Mouse (Mus musculus) embryonic facial prominence, embryonic 14.5 days (tissue): ENCODE results near the gene Vmn1r42. TPM values are rescaled to one million over a fixed set of nuclear protein-coding genes. Genes with fewer than 3 reads are reported as not detected.
"Not testable (repeated sequence)": the region's sequence is repeated elsewhere in the genome, so short reads cannot be mapped to it uniquely, and the experiment has no call there.

Source experiments
- ATAC-seq: fragments of 200-750 bp; cut with Nextera tagmentation; 2 replicates; pipeline ENCODE4 v1.8.0; 2017; ENCODE audit warnings: low read depth, moderate number of reproducible peaks, moderate TSS enrichment
- DNase-seq: peaks from one replicate; pipeline ENCODE4 v3.0.0-alpha.2; 2015; ENCODE audit warnings: low spot score
- H3K27ac ChIP-seq: fragments of 300-500 bp; sonication (generic); replicated peaks from 2 replicates; pipeline ENCODE4 v1.5.1; 2014; ENCODE audit warnings: low read depth, mild to moderate bottlenecking, low read length, moderate library complexity
- H3K27me3 ChIP-seq: fragments of 300-500 bp; sonication (generic); replicated peaks from 2 replicates; pipeline ENCODE4 v1.6.1; 2014; ENCODE audit warnings: low read length; ENCODE audit not compliant: control insufficient read depth, insufficient read depth
- H3K36me3 ChIP-seq: fragments of 300-500 bp; sonication (generic); 2 replicates; pipeline ENCODE4 v1.6.1; 2014; ENCODE audit warnings: low read length, mixed read lengths; ENCODE audit not compliant: control insufficient read depth, insufficient read depth
- H3K4me1 ChIP-seq: fragments of 300-500 bp; sonication (generic); 2 replicates; pipeline ENCODE4 v1.6.1; 2014; ENCODE audit warnings: antibody characterized with exemption, low read length; ENCODE audit not compliant: control insufficient read depth, insufficient read depth
- H3K4me2 ChIP-seq: fragments of 300-500 bp; sonication (generic); 2 replicates; pipeline ENCODE4 v1.6.1; 2014; ENCODE audit warnings: low read depth, mild to moderate bottlenecking, low read length, moderate library complexity, mixed read lengths
- H3K4me3 ChIP-seq: fragments of 300-500 bp; sonication (generic); 2 replicates; pipeline ENCODE4 v1.5.1; 2014; ENCODE audit warnings: low read depth, mild to moderate bottlenecking, low read length
- H3K9ac ChIP-seq: fragments of 300-500 bp; sonication (generic); 2 replicates; pipeline ENCODE4 v1.6.1; 2014; ENCODE audit warnings: low read depth, mild to moderate bottlenecking, low read length, moderate library complexity, mixed read lengths
- H3K9me3 ChIP-seq: fragments of 300-500 bp; sonication (generic); 2 replicates; pipeline ENCODE4 v1.6.1; 2016; ENCODE audit warnings: low read length; ENCODE audit not compliant: control insufficient read depth
- WGBS: fragments of 180-500 bp; shearing (Covaris S2); extraction: QIAGEN DNeasy Blood & Tissue Kit; methylation state at CpG from one replicate; pipeline ENCODE4 v1.1.7; 2014; 5-methylcytosine and 5-hydroxymethylcytosine counted together
- polyA plus RNA-seq: library from polyadenylated mRNA; unstranded; fragments of >200 nt; fragmentation: Nextera tagmentation; extraction: Ambion mirVana; gene quantifications from 2 replicates; pipeline ENCODE4 v1.2.1, GENCODE M21; 2014

Vmn1r42 gene
- polyA plus RNA-seq = not detected in 2 replicates

DNA sequence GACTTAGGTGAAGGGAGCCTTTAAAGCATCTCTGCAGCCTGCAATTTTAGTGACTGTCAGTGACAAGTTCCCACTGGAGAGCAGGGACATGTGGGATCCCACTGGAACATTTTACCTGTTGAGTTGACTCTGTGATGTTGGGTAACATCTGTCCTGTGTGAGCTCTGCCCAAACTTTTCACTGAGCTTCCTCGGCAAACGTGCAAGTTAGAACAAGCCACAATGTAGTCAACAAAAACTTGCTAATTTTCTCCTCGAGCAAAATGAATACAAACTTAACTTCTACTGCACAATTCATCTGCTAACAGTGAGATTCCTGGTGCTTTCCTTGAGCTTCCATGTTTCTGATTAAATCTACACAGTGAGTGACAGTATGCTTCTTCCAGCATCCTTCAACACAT lies at the start of gene Vmn1r42, which contains the start of gene Vmn1r43:
Gene Vmn1r42 (minus strand): TSS at position 101 of the 400 bp plus-strand sequence.
Gene Vmn1r43 (minus strand): TSS at position 101 of the 400 bp plus-strand sequence.
- not testable (repeated sequence) for H3K4me2 ChIP-seq, H3K27ac ChIP-seq, ATAC-seq, H3K36me3 ChIP-seq, H3K4me3 ChIP-seq, H3K9me3 ChIP-seq, H3K9ac ChIP-seq, DNase-seq, H3K4me1 ChIP-seq, H3K27me3 ChIP-seq
- 66% methylated on average over 3 of the region's 3 CpGs for WGBS

DNA sequence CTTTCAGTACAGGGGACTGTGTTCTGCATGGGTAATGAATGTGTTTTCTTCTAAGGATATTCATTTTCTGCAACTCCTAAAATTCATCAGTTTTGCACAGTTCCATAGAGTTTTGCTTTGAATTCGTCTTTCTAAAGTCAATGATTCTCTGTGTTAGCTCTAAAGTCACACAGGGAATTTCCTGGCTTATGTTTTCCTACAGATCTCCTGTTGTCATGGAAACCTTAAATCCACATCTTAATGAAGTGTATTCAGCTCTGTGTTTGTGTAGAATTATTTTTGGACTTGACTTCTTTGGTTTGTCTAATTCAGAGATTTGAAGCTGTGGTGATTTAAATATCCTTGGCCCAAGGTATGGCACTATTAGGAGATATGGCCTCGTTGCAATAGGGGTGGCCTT lies 7.6 kb upstream of the Vmn1r42 start:
- Histone ChIP-seq H3K9me3 (no peaks in the 10 kb centered on the region), H3K36me3 (no peaks in the 10 kb centered on the region), H3K4me2 (no peak overlapping the region), H3K4me1 (no peaks in the 10 kb centered on the region), H3K4me3 (no peak overlapping the region), H3K27ac (no peak overlapping the region), H3K27me3 (no peaks in the 10 kb centered on the region), H3K9ac (no peak overlapping the region)
- WGBS = 55% methylated on average over 2 of the region's 2 CpGs
- DNase-seq (no peak), ATAC-seq (no peak)

DNA sequence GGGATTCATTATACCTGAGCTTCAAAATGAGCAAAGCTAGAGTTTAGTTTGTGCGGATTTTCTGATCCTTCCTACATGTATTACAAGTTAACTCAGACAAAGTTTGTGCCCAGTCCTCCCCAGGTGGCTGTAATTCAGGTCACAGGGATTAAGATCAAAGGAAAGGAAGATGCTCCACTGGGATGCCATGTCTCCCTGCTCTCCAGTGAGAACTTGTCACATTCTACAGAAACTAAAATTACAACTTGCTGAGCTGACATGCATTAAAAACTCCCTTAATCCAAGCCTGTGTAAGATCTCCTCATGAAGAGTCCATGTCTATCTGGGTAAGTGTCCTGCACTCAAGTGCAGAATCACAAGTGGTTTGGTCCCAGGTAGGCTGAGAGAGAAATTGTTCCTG lies 7.1 kb upstream of the Vmn1r42 start, which contains the start of gene Vmn1r44:
Gene Vmn1r44 (plus strand): TSS at position 301 of the 400 bp plus-strand sequence.
- WGBS = 76% methylated on average over 1 of the region's 1 CpGs
- H3K4me3 ChIP-seq = no peak within 1 kb of the TSS
- H3K4me2 ChIP-seq = no peak within 1 kb of the TSS
- ATAC-seq (no peak), DNase-seq (no peak)
- H3K9ac ChIP-seq = no peak within 1 kb of the TSS
- no peaks in the 10 kb centered on the region for H3K9me3 ChIP-seq
- no peak within 1 kb of the TSS for H3K27ac ChIP-seq
- H3K36me3 ChIP-seq = no peaks in the 10 kb centered on the region
- no peaks in the 10 kb centered on the region for H3K27me3 ChIP-seq
- H3K4me1 ChIP-seq = no peaks in the 10 kb centered on the region

DNA sequence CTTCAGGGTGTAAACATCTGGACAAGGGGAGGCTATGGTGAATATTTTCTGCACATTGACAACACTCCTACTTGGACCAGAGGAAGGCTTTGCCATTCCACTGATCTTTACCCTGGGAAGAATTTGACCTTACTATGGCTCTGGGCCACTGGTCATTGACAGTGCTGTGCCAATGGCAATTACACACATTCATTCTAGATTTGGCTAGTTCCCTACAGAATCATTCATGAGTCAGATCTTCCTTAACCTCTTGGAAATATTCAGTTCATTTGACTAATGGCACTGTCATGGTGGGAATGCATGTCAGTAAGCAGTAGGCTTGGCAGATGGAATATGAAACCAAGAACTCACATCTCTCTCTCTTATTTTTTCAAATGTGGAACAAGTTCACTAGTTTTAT lies 4.7 kb upstream of the Vmn1r42 start:
- DNase-seq (no peak), ATAC-seq (no peak)
- no peak overlapping the region for H3K4me3 ChIP-seq
- H3K27me3 ChIP-seq = no peaks in the 10 kb centered on the region
- H3K9ac ChIP-seq = no peak overlapping the region
- no peaks in the 10 kb centered on the region for H3K36me3 ChIP-seq
- H3K27ac ChIP-seq = no peak overlapping the region
- H3K4me2 ChIP-seq = no peak overlapping the region
- no peaks in the 10 kb centered on the region for H3K4me1 ChIP-seq
- 0 out of 2 replicates have a peak, but pooled peaks cover 3% of the 10 kb centered on the region for H3K9me3 ChIP-seq

DNA sequence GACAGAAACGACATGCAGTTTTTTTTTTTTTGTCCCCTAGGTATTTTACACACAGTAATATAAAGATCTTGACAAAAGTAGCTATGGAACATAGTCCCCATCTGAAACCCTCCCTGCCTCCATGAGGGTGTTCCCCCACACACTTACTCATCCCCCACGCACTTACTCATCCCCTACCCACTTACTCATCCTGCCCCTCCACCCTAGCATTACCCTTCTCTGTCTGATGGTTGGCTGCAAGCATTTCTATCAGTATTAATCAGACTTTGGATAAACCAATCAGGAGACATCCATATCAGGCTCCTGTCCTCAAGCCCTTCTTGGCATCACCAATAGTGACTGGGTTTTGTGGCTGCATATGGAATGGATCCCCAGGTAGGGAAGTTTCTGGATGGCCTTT lies 750 bp upstream of the Vmn1r42 start:
- Histone ChIP-seq H3K36me3 (no peaks in the 10 kb centered on the region), H3K4me1 (no peaks in the 10 kb centered on the region), H3K27me3 (no peaks in the 10 kb centered on the region), H3K9me3 (0 out of 2 replicates have a peak, but pooled peaks cover 3% of the 10 kb centered on the region), H3K9ac (no peak overlapping the region), H3K27ac (no peak overlapping the region), H3K4me2 (no peak overlapping the region), H3K4me3 (no peak overlapping the region)
- 74% methylated on average over 2 of the region's 2 CpGs for WGBS
- ATAC-seq = no peak
- DNase-seq = no peak

DNA sequence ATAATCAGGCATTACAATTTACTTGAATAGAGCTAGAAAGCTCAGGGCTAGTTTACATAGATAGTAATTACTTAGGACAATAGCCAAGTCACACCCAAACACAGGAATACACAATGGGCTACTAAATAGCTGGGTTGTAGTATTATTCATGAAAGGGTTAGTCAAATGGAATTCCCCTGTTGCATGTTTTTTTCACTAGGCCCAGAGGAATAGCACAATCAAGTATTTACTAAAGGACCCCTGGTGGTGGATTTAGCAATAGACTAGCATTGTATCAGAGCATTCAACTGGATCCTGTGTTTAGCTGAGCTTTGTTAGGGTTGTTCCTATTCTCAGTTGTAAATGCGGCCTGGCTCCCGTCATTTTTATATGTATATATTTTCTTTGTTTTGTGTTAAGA lies 8.2 kb downstream of the Vmn1r42 start:
- Histone ChIP-seq H3K9me3 (0 out of 2 replicates have a peak, but pooled peaks cover 4% of the 10 kb centered on the region), H3K27me3 (no peaks in the 10 kb centered on the region), H3K4me3 (no peak overlapping the region), H3K4me2 (no peak overlapping the region), H3K27ac (no peak overlapping the region), H3K36me3 (no peaks in the 10 kb centered on the region), H3K4me1 (no peaks in the 10 kb centered on the region), H3K9ac (no peak overlapping the region)
- DNase-seq (no peak), ATAC-seq (no peak)
- WGBS = 88% methylated on average over 2 of the region's 2 CpGs

DNA sequence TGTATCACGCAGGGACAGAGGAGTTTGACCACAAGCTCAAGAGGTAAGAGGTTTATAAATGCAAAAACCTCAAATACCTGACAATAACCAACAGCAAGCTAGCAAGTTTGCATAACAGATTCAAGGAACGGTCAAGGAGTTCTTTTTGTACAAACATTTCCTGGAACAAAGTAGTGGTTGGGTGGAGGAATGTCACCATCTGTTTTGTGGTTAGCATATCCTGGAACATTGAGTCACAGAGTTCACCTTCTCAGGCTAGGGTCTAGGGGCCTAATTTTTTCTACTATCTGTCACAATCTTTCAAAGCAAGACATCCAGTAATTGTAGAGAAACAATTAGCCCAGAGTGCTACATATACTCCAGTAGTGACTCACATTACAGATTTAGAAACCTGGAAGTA lies 8.9 kb downstream of the Vmn1r42 start:
- H3K9me3 ChIP-seq = peaks cover 8% of the 10 kb centered on the region; the same call in 1 of the 2 replicates
- H3K9ac ChIP-seq = no peak overlapping the region
- no peak overlapping the region for H3K27ac ChIP-seq
- ATAC-seq = no peak
- H3K27me3 ChIP-seq = no peaks in the 10 kb centered on the region
- H3K4me1 ChIP-seq = no peaks in the 10 kb centered on the region
- WGBS = 82% methylated on average over 2 of the region's 2 CpGs
- no peaks in the 10 kb centered on the region for H3K36me3 ChIP-seq
- H3K4me3 ChIP-seq = no peak overlapping the region
- H3K4me2 ChIP-seq = no peak overlapping the region
- no peak for DNase-seq

DNA sequence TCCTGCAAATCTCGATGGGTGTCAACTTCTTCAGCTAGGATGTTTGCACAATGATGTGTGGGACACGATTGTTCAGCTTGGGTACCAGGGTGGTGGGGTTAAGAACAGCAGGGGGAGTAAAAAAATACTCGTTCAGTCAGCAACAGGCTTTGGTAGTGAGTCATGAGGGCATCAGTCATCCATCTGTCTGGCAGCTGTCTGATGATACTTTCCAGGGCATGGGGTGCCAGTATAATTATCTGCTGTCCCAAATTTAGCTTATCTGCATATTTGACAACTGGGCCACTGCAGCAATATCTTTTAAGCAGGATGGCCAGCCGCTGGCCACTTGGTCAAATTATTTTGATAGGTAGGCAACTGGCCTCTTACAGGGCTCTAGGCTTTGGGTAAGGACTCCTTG lies 12.4 kb downstream of the Vmn1r42 start:
- Histone ChIP-seq H3K4me3 (no peak overlapping the region), H3K27me3 (no peaks in the 10 kb centered on the region), H3K4me1 (no peaks in the 10 kb centered on the region), H3K4me2 (no peak overlapping the region), H3K27ac (no peak overlapping the region), H3K9me3 (peaks cover 16% of the 10 kb centered on the region), H3K36me3 (no peaks in the 10 kb centered on the region), H3K9ac (no peak overlapping the region)
- 70% methylated on average over 4 of the region's 4 CpGs for WGBS
- DNase-seq (no peak), ATAC-seq (no peak)

DNA sequence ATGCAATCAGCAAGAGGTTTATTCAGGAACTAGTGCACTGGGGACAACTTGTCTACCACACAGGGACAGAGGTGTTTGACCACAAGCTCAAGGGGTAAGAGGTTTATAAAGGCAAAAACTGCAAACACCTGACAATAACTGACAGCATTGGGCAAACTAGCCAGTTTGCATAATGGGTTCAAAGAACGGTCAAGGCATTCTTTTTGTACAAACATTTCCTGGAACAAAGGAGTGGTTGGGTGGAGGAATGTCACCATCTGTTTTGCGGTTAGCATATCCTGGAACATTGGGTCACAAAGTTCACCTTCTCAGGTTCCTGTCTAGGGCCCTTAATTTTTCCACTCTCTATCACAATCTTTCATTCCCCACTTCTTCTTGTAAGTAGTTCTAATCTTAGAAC lies 16.4 kb downstream of the Vmn1r42 start:
- H3K9ac ChIP-seq = no peak overlapping the region
- H3K4me2 ChIP-seq = no peak overlapping the region
- 92% methylated on average over 2 of the region's 2 CpGs for WGBS
- H3K9me3 ChIP-seq = peaks cover 12% of the 10 kb centered on the region
- no peaks in the 10 kb centered on the region for H3K4me1 ChIP-seq
- H3K27ac ChIP-seq = no peak overlapping the region
- no peaks in the 10 kb centered on the region for H3K27me3 ChIP-seq
- no peak for ATAC-seq
- no peak for DNase-seq
- H3K4me3 ChIP-seq = no peak overlapping the region
- H3K36me3 ChIP-seq = no peaks in the 10 kb centered on the region
